Mouse (Mus musculus) cerebellum, adult 18-20 months (tissue): ENCODE data around the gene Mettl22.

ENCODE experiments used
- DNase-seq, 2 experiments: peaks; one replicate each; pipeline ENCODE4 v3.0.0; 2021

Mettl22 gene

DNA sequence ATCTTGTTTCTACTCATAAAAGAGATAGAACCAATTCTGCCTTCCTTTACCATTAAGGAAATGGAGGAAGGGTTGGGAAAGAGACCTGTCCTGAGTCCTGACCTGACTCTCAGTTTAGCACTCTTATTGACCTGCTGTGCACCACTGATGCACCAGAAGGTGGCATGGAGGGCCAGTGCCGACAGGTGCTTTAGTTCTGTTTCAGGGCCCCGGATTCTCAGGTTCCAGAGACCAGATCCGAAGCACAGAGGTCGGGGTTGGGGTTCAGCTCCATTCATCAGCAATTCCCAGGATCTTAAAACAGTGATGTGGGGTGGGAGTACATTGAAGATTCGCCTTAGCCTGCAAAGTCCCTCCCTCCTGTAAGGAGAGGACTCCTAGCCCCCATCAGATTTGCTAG is 42.2 kb downstream of the Mettl22 start:
- DNase-seq, result no peak

DNA sequence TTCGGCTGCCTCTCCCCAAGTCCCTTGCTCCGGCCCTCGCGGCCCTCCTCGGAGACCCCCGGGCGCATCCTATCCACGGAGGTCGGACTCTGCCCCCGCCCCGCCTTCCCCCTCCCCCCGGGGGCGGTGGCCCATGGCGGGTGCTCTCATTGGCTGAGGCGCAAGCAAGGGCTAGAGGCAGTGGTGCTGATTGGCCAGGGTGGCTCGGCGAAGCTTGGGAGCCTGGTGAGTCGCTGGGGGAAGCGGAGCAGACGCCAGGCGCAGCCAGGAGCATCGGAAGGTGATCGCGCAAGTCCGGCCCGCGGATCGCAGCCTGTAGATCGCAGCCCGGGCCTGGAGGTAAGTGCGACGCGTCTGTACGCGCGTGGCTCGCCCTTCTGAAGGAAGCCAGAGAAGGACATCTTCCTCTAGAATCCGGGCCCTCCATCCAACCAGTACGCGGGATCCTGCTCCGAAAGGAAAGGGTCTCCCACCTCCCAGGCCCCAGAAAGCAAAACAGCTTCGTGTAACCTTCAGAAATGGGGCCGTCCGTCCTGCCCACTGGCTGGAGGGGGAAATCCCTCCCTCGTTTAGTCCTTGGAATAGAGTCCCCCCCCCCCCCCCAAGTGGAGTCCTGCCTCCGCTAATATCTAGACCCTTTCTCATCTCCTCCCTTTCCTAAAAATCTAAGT is 42.8 kb downstream of the Mettl22 start, which contains the start of gene Abat:
Gene Abat, plus strand, starts transcription at position 194 of the 671 bp plus-strand sequence.
- peak; percentile 93 to 96 for DNase-seq

DNA sequence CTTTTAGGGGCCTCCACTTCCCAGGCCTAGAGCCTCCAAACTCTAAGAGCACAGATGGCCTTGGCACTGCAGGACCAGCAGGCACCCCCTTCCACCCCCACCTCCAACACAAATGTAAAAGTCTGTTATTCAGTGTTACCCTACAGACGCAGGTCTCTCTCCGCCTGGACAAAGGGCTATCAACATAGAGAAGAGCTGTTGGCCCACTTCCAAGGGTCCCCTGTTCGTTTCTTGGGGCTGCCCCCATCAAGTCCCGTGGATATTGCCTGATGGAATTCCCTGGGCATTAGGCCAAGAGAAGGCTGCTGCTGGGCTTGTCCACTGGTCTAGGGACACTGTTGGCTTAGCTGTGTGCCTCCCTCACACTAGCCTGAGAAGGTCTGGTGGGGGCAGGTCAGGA is 43.6 kb downstream of the Mettl22 start:
- peak; percentile 44 to 48 for DNase-seq

DNA sequence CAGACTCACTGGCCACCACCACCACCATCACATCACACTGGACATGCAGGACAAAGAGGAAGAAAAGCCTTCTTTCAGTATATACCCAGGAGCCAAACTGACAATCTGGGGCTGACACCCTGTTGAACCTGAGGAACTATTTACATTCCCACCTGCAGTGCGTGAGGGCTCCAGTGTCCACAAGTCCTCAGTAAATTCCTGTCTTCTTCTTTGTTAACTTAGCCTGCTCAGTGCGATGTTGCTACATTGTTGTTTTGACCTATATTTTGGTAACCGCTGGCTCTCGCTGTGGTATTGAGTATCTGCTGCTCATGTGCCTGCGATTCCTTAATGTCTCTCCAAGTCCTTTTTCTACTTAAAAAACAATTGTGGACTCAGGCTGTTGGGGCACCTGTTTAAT is 49.9 kb downstream of the Mettl22 start:
- DNase-seq, result no peak

DNA sequence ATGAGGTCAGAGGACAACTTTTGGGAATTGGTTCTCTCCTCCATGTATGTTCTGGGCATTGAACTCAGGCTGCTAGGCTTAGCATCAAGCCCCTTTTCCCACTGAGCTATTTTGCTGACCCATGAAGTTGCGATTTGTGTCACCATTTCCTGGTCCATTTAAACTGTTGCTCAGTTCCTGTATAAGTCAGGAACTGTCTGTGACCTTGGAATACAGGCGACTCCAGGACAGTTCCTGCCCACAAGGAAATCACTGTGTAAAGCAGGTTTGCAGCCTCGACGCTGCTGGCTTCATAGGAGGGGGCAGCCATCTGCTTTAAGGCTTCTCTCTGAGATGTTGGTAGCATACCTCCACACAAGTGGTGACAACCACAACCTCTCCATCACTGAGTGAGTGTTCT is 50.7 kb downstream of the Mettl22 start:
- DNase-seq, result no peak

DNA sequence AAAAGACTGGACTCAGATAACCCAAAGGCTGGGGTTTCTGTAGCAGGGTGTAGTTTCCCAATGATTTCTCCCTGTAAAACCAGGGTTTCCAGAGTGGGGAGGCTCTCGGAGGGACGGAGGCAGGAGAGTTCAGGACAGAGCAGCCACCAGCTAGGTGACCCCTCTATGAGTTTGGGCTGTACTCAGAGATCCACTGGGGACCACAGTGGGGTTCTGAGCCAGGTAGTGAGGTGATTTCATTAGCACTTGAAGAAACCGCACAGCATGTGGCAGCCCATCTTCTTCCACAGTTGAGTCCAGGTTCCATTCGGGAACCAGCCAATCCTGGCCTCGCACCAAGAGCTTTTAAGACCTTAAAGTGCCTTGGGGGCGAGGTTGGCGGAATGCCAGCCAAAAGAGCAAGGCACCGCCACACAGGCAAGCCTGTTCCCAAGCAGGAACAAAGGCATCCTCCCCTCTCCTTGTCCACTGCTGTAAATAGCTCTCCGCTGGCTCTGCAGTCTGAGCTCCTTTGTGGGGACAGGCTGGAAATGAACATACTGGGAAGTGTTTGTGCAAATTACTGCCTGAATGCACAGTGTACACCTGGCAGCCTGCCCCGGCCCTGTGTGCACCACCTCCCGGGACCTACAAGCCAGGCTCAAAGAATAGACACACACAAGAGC is 53.0 kb downstream of the Mettl22 start:
- peak; percentile 51 to 61 for DNase-seq

DNA sequence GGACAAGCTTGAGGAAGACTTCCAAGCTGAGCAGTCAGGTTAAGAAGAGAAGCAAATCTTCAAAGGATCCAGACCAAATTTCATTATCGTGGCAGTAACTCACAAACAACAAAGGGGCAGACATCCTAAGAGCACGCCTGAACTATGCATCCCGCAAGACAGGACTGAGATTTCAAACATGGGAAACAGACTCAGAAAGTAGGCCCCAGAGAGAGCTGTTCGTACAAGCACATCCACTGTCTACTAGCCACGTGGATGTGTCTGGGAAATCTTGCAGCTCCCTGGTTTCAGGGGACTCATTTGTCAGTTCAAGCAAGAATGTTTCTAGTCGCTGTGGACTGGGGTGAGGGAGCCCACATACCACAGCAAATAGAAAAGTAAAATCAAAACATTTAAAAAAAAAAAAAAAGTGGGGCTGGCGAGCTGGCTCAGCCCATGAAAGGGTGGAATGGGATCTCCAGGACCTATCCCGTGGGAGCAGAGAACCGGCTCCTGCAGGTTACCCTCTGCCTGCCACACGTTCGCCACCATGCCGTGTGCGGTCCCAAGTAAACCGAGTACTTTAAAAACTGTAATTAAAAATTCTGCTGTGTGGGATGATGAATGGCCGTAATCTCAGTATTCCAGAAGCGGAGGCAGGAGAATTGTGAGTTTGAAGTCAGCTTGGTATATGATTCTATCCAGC is 53.7 kb downstream of the Mettl22 start:
- DNase-seq, result no peak

DNA sequence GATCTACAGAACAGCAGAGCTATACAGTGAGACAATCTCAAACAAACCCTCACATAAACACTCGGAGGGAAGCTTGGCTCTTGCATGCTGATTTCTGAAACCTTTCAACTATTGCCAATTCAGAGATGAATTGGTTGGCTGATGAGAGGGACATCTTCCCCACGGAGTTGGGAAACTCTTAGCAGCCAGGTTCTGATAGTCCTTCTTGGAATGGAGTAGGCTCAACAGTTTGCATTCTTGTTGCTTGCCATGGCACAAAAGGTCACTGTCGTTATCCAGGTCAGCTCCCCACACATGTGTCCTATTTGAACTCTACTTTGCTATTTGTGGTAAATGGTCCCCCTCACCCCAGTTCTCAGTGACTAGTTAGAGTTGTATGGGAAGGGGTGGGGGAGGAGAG is 54.7 kb downstream of the Mettl22 start:
- DNase-seq, result no peak

DNA sequence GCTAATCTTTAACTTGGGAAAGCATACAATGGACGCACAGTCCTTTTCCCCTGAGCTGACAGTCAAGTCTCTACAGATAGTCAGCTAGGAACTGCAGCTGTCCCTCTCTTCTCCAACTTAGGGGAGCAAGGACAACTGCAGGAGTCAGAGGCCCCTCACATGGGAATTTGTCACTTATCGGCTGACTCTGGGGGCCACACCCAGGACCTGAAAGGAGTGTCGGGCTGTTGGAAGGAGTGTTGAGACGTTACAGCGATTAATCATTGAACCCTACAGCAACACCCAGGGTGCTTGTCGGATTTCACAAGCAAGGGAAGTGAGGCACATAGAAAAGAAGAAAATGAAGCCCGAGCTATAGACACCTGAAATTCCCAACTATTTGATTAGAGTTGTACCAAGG is 55.3 kb downstream of the Mettl22 start:
- no peak for DNase-seq

DNA sequence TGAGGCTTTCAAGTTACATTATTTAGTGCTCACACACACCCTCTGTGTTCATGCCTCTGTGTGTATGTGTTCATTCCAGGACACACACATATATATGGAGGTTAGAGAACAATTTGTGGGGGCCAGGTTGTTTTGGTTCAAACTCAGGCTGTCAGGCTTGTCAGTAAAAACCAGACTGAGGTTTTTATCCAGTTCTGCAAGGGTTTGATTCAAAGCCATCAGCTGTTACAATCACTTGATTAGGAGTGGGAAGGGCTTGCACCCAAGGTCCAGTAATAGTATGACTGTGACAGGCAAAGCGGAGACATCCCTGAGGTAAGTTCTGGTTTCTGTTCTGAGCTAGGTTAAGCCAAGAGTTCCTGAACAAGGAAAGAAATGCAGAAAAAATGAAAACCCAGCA is 58.8 kb downstream of the Mettl22 start:
- DNase-seq, result no peak

DNA sequence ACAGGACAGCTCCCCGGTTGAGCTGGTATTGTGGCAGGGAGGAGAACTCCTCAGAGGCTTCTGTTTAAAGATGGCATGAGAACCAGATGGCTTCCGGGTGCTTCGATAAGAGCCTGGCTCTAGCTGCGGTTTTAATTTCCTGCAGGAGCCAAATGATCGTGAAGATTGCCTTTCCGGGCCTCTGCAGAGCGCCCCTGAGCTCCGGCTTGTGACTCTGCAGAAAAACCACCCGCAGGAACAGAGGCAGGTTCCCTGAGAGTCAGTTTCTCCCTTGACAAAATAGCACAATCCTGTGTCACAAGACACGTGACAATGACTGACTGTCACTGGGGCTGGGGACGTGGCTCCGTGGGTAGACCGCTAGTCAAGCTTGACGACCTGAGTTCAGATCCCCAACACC is 59.4 kb downstream of the Mettl22 start:
- DNase-seq, result no peak

DNA sequence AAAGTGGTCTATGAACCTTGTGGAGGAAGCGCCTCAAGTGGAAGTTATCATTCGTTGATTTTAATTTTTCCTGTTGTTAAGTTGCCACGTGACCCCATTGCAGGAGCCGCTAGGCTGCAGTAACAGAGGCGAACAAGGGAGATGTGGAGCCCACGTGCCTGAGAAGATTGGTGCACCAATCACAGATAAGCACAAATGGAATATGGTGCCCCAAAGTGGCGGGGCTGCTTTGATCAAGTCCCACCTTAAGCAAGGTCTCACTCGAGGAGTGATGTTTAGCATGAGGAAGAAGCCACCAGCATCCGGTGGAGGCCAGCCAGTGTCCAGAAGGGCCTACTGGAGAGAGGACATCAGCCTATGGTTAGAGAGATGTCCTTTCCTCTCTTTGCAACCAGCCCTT is 61.9 kb downstream of the Mettl22 start:
- DNase-seq, result no peak

DNA sequence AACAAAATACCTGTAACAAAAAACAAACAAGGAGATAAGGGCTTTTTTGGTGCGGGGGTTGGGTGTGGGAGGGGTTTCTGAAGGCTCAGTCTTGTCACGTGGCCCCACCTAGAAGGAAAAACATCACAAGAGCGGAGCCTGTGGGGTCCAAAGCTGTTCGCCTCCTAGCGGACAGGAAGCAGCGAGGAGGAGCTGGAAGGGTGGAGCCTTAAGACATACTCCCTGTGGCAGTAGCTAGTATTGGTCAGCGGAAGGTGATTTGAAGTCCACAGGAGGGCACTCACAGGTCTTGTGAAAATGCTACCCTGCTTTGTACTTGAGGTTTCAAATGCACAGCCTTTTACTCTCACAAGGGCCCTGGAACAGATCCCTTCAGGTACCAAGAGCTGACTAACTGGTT is 62.3 kb downstream of the Mettl22 start:
- DNase-seq, result no peak

DNA sequence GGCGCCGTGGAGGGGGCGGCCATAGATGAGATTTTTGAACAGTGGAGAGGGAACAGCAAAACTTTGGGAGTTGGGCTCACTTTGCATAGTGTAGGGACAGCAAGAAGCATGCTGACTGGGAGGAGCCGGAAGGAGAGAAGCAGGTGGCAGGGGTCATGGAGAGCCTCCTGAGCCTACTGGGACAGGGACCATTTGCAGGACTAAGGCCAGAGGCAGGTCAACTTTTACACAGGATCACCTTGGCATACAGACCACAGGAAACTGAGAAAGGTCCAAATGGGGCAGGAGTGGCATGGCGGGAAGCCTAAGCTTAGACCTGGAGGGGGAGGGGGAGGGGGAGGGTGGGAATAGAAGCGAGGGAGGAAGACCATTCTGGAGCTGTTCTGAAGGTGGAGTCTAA is 62.9 kb downstream of the Mettl22 start:
- DNase-seq, result no peak

DNA sequence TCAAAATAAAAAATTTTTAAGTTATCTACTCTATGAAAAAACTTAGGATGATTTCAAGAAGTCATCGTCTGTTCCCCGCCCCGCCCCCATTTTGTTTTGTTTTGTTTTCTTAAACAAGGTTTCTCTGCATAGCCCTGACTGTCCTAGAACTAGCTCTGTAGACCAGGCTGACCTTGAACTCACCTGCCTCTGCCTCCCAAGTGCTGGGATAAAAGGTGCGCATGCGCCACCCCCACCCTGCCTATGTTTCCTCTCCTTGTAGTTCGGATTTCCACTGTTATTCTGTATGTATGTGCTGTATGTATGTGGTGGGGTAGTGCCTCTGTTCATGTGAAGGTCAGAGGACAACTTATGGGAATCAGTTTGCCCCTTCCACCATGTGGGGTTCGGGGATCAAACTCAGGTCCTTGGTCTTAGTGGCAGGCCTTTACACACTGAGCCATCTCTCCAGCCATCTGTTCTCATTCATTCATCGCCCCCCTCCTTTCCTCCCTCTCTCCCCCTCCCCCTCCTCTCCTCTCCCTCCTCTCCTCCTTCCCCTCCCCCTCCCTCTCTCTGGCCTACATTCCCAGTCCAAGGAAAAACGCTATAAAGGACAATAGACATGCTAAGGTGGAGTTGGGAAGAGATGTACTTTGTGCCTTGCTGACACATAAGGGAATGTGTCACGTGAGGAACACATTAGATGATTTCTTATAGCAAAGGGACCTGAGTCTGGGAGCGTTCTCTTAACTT is 64.0 kb downstream of the Mettl22 start:
- no peak for DNase-seq

DNA sequence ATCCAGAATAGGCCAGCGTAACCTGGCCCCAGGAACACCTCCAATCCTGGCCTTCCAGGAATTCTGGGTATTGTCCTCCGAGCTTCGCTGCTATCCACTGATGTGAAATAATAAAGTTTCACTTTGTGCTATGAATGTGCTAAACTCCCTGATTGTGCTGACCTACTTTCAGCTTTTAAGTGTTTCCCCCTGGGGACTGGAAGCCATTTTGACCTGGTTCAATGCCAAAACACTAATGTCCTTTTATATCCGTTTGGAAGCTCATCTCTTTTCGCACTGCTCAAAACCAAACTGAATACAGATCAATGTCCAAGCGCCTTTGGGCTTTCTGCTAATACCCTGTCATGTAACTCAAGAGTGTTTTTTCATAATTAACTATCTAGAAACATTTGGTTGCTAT is 64.8 kb downstream of the Mettl22 start:
- DNase-seq, result no peak

DNA sequence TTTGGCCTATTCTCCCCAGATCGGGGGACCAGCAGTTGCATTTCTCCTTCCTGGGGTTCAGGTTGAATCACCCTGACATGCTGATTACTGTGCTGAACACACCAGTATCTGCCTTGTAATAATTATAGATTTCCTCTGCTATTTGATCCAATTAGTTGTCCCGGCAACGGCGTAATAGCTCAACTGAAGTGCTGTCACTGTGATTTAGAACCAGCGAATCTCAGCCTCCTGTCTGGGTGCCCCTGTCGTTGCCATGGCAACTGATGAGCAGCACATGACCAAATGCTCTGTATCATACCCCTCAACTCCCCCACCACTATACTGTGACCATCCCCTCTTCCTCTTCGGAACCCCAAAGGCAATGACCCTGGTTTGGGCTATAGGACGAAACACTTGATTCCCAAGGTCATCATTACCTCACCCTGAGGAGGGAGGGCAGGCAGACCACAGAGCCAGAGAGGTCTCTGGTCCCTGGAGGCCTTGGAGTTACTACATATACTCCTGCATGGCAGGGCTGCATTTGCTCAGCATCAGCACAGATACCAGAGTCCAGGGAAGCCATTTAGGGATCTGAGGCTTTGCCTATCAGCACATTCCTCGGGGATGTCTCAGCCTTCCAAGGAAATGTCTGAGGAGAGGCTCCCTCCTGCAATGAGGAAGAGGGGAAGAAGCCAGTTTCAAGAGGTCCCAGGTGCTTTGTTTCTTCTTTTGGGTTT is 68.7 kb downstream of the Mettl22 start:
- no peak for DNase-seq
